Mouse (Mus musculus): ENCODE data around the gene Entpd5.
"Not testable (repeated sequence)": the region's sequence is repeated elsewhere in the genome, so short reads cannot be mapped to it uniquely, and the experiment has no call there.

The Entpd5 gene

GRCm38 (mm10) chr12:84399663-84400062 is 9.2 kb downstream of the Entpd5 start:
- DNase-seq (ENCODE audit: extremely low spot score, low read depth, low spot score): no peak

- no peak for DNase-seq (ENCODE audit: extremely low spot score, low read depth, low spot score)
Measured at GRCm38 (mm10) chr12:84399135-84399534, 9.7 kb downstream of the Entpd5 start.

- no peak for DNase-seq (ENCODE audit: extremely low spot score, low read depth, low spot score)
Measured at GRCm38 (mm10) chr12:84398629-84399028, 10.2 kb downstream of the Entpd5 start.

GRCm38 (mm10) chr12:84397685-84398084 is 11.1 kb downstream of the Entpd5 start:
- DNase-seq (ENCODE audit: extremely low spot score, low read depth, low spot score): no peak

- DNase-seq (ENCODE audit: extremely low spot score, low read depth, low spot score): no peak
Measured at GRCm38 (mm10) chr12:84396947-84397679, 11.7 kb downstream of the Entpd5 start.

- no peak for DNase-seq (ENCODE audit: extremely low spot score, low read depth, low spot score)
Measured at GRCm38 (mm10) chr12:84393847-84394246, 15.0 kb downstream of the Entpd5 start.

GRCm38 (mm10) chr12:84392681-84393080 is 16.1 kb downstream of the Entpd5 start:
- DNase-seq (ENCODE audit: extremely low spot score, low read depth, low spot score): no peak

GRCm38 (mm10) chr12:84390336-84390735 is 18.5 kb downstream of the Entpd5 start:
- DNase-seq (ENCODE audit: extremely low spot score, low read depth, low spot score): no peak

GRCm38 (mm10) chr12:84388774-84389400 is 19.9 kb downstream of the Entpd5 start:
- DNase-seq (ENCODE audit: extremely low spot score, low read depth, low spot score): no peak

GRCm38 (mm10) chr12:84388097-84388496 is 20.7 kb downstream of the Entpd5 start:
- no peak for DNase-seq (ENCODE audit: extremely low spot score, low read depth, low spot score)

- DNase-seq (ENCODE audit: extremely low spot score, low read depth, low spot score): no peak
Measured at GRCm38 (mm10) chr12:84385408-84385807, 23.4 kb downstream of the Entpd5 start.

GRCm38 (mm10) chr12:84384644-84385081 is 24.2 kb downstream of the Entpd5 start:
- DNase-seq (ENCODE audit: extremely low spot score, low read depth, low spot score): no peak

- no peak for DNase-seq (ENCODE audit: extremely low spot score, low read depth, low spot score)
Measured at GRCm38 (mm10) chr12:84382369-84382768, 26.5 kb downstream of the Entpd5 start.

GRCm38 (mm10) chr12:84373831-84374481 is 34.9 kb downstream of the Entpd5 start:
- no peak for DNase-seq (ENCODE audit: extremely low spot score, low read depth, low spot score)

- no peak for DNase-seq (ENCODE audit: extremely low spot score, low read depth, low spot score)
Measured at GRCm38 (mm10) chr12:84371647-84372046, 37.2 kb downstream of the Entpd5 start.

GRCm38 (mm10) chr12:84366971-84367370 is 41.9 kb downstream of the Entpd5 start:
- no peak for DNase-seq (ENCODE audit: extremely low spot score, low read depth, low spot score)

- DNase-seq (ENCODE audit: extremely low spot score, low read depth, low spot score): no peak
Measured at GRCm38 (mm10) chr12:84365137-84365536, 43.7 kb downstream of the Entpd5 start.

GRCm38 (mm10) chr12:84364291-84364690 is 44.5 kb downstream of the Entpd5 start:
- DNase-seq (ENCODE audit: extremely low spot score, low read depth, low spot score): no peak

- no peak for DNase-seq (ENCODE audit: extremely low spot score, low read depth, low spot score)
Measured at GRCm38 (mm10) chr12:84362872-84363271, 46.0 kb downstream of the Entpd5 start.

- peak; percentile 95 for DNase-seq (ENCODE audit: extremely low spot score, low read depth, low spot score)
Measured at GRCm38 (mm10) chr12:84361555-84362489, 47.0 kb downstream of the Entpd5 start, which contains the start of the genes Coq6 and Fam161b. TSS of gene Coq6 (plus strand) at chr12:84361657. TSS of gene Fam161b (minus strand) at chr12:84361833.

GRCm38 (mm10) chr12:84358699-84359098 is 50.1 kb downstream of the Entpd5 start:
- not testable (repeated sequence) for DNase-seq (ENCODE audit: extremely low spot score, low read depth, low spot score)

All from hindlimb bud, embryonic 11.5 days (tissue).